Mouse (Mus musculus) CD8-positive naive resting alpha-beta T cell, adult 2 months (primary cell): ENCODE measurements around the gene Prm2.
A peak's percentile ranks its signal among the peaks of the same experiment; 100 is the strongest.

Experiments
- DNase-seq, 2 experiments: peaks; one replicate each; pipeline ENCODE4 v3.0.0; 2022; ENCODE audit warnings: low read depth in 2 of 2, low spot score in 2 of 2

Prm2 gene

GRCm38 (mm10) chr16:10777579-10778160 is 18.3 kb downstream of the Prm2 start:
- no peak for DNase-seq

GRCm38 (mm10) chr16:10776322-10776721 is 19.6 kb downstream of the Prm2 start:
- DNase-seq, result no peak

GRCm38 (mm10) chr16:10774726-10775125 is 21.2 kb downstream of the Prm2 start:
- no peak for DNase-seq

GRCm38 (mm10) chr16:10773543-10773942 is 22.4 kb downstream of the Prm2 start:
- DNase-seq, result no peak

- DNase-seq, result peak; percentile 84 to 87
These were observed 24.0 kb downstream of the Prm2 start for GRCm38 (mm10) chr16:10771769-10772510.

GRCm38 (mm10) chr16:10770531-10771325 is 25.2 kb downstream of the Prm2 start:
- DNase-seq, result peak in 1 of 2 experiments; percentile 23

GRCm38 (mm10) chr16:10769661-10770060 is 26.3 kb downstream of the Prm2 start:
- DNase-seq, result peak in 1 of 2 experiments; percentile 37

GRCm38 (mm10) chr16:10768821-10769220 is 27.1 kb downstream of the Prm2 start:
- no peak for DNase-seq

GRCm38 (mm10) chr16:10767158-10767557 is 28.8 kb downstream of the Prm2 start:
- peak; percentile 79 to 82 for DNase-seq

- no peak for DNase-seq
These were observed 31.6 kb downstream of the Prm2 start for GRCm38 (mm10) chr16:10764323-10764722.

- DNase-seq, result no peak
These were observed 32.2 kb downstream of the Prm2 start for GRCm38 (mm10) chr16:10763540-10764264.

GRCm38 (mm10) chr16:10762569-10763180 is 33.3 kb downstream of the Prm2 start:
- no peak for DNase-seq

- DNase-seq, result no peak
These were observed 34.8 kb downstream of the Prm2 start for GRCm38 (mm10) chr16:10761182-10761581.

- no peak for DNase-seq
These were observed 39.8 kb downstream of the Prm2 start for GRCm38 (mm10) chr16:10756168-10756567.

GRCm38 (mm10) chr16:10754521-10755296 is 41.2 kb downstream of the Prm2 start:
- DNase-seq, result no peak

GRCm38 (mm10) chr16:10749824-10750223 is 46.1 kb downstream of the Prm2 start:
- no peak for DNase-seq

- DNase-seq, result no peak
These were observed 46.7 kb downstream of the Prm2 start for GRCm38 (mm10) chr16:10749226-10749625.
